Mouse (Mus musculus) frontal cortex, postnatal 14 days (tissue): ENCODE results near the gene Farp1.

ENCODE experiments used
- DNase-seq, 2 experiments: peaks; one replicate each; pipeline ENCODE4 v3.0.0; 2022; ENCODE audit warnings: low spot score in 2 of 2

Farp1 gene

DNA sequence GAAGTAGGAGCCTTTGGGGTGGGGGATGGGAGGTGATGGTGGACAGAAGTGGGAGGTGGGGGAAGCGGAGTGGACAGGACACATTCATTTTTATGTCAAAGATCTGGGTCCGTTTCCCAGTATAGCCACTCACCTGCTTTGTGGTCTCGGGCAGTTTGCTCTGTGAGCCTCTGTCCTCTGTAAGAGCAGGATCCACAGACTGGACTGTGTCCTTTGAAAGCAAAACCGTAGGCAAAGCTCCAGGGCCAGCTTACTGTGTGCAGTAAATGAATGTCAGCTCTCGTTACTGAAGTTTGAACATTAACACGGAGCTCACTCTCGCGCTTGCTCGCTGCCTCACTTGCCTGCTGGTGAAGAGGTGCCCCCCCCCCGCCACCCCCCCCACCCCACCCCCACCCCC lies 110.7 kb downstream of the Farp1 start:
- DNase-seq: no peak

DNA sequence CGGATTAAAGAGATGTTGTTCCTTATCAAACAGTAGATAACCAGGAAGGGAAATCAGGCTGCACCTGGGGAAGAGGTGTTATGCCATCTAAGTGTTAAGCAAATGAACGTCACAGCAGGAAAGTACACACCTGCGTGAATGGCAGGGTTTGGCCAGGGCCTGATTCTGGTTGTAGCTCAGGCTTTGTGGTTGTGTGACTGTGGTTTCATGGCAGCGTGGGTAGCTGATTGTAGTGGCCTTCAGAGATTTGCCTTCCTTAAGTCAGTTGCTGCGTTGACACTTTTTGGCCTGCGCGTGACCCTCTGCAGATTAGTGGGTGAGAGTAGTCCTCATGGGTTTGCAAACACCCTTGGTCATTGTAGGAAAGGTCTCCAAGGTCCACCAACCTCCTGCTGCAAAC lies 111.2 kb downstream of the Farp1 start:
- no peak for DNase-seq

- DNase-seq: no peak
Measured at GRCm38 (mm10) chr14:121147026-121147425, 112.0 kb downstream of the Farp1 start.

GRCm38 (mm10) chr14:121148088-121148785 lies 113.2 kb downstream of the Farp1 start:
- no peak for DNase-seq

DNA sequence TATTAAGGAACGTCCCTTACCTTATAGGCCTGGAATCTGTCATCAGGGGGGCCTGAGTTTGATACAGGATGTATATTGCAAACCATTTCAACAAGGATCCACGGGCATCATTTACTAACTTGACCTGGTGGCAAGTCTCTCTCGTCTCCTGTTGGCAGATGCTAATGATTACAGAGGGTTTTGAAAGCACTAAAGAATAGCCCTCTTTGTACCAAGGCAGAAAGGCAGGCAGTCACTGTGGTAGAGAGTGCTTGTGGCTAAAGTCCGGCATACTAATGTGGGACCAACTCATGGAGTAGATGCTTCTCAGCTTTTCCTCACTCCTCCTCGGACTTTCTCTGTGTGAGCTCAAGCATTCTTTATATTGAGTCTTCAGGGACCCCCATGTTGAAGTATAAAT lies 115.0 kb downstream of the Farp1 start:
- DNase-seq: no peak

- DNase-seq: no peak
Measured at GRCm38 (mm10) chr14:121151837-121152236, 116.8 kb downstream of the Farp1 start.

DNA sequence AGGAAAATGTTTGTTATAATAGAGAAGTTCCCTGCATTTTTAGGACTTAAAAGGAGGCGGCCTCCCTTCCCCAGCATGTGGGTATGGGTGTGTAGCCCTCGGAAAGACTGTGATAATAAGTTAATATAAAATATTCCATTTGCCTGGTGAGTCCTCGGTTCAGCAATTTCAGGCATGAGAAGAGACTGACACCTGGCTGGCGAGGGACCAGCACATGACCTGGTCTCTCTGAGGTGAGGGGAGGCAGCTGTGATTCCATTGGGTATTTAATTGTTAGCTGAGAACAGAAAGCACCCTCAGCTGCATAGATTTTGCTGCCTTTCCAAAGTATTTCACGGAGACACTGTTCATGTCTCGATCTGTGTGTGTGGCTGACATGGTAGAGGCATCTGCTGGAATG lies 117.8 kb downstream of the Farp1 start:
- DNase-seq: no peak

DNA sequence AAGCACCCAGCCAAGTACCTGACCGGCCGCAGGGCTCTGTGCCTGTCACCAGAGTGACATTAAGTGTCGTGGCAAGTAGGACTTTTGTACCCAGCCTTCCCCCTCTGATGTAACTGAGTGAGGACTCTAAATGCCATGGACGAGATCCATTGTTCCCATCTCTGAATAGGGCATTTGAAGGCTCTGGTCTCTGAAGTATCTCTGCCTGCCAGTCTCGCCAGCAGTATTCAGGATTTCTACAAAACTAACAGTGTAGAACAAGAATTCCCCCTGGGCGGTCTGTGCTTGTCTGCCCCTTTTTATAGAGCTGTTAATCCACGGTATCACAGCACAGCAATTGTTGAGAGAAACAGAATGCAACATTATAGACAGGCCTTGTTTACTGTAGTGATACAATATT lies 118.3 kb downstream of the Farp1 start:
- DNase-seq: no peak

GRCm38 (mm10) chr14:121155173-121155572 lies 120.2 kb downstream of the Farp1 start:
- DNase-seq: no peak

- DNase-seq: no peak
Measured at GRCm38 (mm10) chr14:121158616-121159015, 123.6 kb downstream of the Farp1 start.

DNA sequence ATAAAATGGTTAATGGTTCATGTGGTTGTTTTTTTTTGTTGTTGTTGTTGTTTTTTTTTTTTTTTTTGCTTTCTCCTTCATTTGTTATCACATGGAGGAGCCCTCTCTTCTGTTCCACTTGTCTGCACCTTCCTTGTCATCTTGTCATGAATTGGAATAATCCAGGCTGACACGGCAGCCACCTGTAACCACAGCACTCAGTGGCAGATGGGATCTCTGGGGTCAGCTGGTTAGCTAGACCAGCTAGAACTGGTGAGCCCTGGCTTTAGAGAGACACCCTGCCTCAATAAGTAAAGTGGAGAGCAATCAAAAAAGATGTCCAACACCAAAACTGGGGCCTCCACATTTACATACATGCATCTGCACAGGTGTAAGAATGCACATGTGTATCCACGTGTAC lies 127.8 kb downstream of the Farp1 start:
- DNase-seq: no peak

- DNase-seq: no peak
Measured at GRCm38 (mm10) chr14:121164866-121165265, 129.9 kb downstream of the Farp1 start.

DNA sequence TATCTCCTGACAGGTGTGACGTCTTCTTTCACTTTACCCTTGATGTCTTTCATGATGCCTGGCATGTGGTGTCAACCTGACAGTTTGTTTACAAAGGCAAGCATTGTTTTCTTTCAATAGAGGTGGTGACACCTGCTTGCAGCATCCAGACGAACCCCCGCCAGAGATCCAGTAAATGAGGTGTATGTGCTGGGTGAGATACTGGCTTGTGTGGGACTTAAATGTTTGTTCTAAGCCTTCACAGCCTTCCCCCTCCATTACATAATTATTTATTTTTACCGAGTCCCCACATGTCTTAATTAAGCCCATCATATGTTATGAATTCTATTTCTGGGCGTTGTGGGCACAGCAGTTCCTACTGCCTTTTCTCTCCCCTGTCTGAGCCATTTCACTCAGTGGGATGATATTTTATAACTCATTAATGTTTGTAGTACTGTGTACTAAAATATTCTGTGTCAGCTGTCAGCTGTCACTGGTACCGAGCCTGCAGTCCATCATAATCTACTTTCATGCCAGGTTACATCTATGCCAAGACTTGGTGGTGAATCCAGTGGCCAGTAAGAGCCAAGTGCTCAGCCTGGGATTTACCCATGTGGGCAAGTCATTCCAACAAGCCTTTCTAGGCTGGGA lies 130.5 kb downstream of the Farp1 start:
- DNase-seq: no peak

GRCm38 (mm10) chr14:121166038-121166436 lies 131.0 kb downstream of the Farp1 start:
- DNase-seq: no peak

DNA sequence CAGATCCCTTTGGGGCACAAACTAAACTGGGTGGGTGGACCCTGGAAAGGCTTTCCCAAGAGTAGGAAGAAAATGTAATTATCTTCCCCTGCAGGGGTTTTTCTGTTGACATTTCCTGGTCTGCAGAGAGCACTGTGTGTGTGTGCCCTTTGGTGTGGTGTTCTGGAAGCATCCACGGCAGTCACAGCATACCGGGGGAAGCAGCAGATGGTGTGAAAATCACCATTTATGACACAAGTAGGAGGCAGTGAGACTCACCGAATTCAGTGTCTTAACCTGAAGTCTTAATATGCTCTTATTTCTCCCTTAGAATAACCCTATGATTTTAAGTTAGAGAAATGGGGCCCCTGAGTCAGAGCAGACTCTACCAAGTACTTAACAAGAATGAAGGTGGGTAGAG lies 133.7 kb downstream of the Farp1 start:
- no peak for DNase-seq

- DNase-seq: no peak
Measured at GRCm38 (mm10) chr14:121170321-121170720, 135.3 kb downstream of the Farp1 start.

DNA sequence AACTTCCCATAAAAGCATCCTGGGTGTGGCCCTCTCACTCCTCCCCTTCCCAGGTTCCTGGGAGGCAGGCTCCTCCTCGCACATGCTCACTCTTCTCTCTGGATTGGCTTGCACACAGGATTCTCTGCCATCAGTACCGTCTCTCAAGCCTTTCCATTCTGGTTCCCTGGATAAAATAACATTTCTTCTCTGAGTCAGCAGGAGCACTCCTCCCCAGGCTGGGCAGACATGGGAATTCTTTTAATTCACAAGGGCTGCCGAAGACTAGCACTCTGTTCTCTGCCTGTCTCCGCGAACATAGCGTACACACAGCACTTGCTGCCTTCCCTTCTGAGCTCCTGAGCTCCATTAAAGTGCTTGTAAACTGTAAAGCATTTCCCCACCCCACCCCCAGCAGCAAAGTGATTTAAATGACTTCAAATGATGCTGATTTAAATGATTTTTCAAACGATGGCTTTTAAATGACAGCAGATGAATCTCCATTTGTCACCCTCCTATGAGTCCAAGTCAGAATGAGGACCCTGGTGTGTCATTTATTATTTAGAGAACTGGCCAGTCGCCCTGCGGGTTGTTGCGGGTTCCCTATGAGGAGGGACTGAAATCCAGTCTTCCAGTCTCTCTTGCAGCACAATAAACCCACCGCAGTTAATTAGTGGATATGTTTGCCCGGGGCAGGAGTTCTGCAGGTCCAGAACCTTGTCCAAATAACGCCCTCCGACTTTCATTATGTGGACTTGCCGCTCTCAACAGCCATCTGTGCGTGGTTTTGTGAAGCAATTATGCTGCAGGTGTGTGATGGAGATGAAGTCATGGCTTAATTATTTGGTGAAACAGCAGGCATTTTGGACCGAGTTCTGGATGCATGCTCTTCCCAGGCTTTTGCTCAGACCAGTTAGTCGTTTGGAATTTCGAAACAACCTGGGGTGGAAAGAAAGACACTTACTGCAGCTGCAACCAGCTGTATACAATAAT lies 137.4 kb downstream of the Farp1 start:
- DNase-seq: peak; percentile 47 to 51

DNA sequence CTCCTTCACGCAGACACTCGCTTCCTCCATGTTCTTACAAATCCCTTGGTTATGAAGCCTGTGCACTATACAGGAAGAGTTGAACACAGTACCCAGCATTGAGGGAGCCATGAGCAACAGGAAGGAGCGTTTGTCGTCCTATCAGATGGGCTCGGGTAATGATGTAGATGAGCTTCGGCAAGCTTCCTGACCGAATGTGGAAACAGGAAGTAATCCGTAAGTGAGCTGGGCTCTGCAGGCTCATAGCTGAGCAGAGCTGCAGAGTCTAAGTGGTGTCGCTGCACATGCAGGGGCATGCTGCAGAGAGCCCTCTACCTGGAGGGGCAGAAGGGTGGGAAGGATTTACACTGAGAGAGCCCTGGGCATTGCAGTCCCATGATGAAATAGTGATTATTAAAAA lies 140.4 kb downstream of the Farp1 start:
- DNase-seq: no peak

- no peak for DNase-seq
Measured at GRCm38 (mm10) chr14:121175861-121176260, 140.9 kb downstream of the Farp1 start.

GRCm38 (mm10) chr14:121177907-121178306 lies 142.9 kb downstream of the Farp1 start:
- no peak for DNase-seq

- no peak for DNase-seq
Measured at GRCm38 (mm10) chr14:121180611-121181010, 145.6 kb downstream of the Farp1 start.

DNA sequence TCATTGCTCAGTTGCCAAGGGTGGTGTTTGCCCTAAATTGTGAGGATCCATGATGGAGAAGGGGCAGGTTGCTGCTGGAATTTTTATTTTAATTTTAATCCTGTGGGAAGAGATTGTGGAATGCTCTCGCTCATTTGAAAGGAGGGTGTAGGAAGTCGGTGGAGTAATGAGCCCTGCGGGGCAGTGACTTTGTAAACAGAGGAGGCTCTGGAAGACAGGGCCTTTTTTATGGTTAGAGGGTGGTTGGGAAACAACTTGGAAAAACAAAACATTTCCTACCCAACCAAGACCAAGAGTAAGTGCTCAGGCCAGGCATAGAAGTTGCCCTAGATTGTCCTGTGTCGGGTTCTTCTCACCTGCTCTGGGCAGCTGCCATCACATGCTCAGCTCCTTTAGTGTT lies 146.8 kb downstream of the Farp1 start:
- no peak for DNase-seq

GRCm38 (mm10) chr14:121182967-121183366 lies 148.0 kb downstream of the Farp1 start:
- DNase-seq: no peak
